Mouse (Mus musculus): ENCODE measurements at regions not wholly inside any gene's neighbourhood (a gene's known extent, or its start where the extent isn't known, plus 50 kb on each side); places are given as distances from the start of the nearest gene placed in this dataset.

GRCm38 (mm10) chr13:39084544-39084943, 123.9 kb upstream of the Slc35b3 start:
- DNase-seq = no peak

GRCm38 (mm10) chr13:39074211-39074610, 113.5 kb upstream of the Slc35b3 start:
- DNase-seq = no peak

- no peak for DNase-seq
Observed at GRCm38 (mm10) chr13:39032263-39032662, 71.6 kb upstream of the Slc35b3 start.

GRCm38 (mm10) chr13:39020168-39020567, 59.5 kb upstream of the Slc35b3 start:
- no peak for DNase-seq

DNA sequence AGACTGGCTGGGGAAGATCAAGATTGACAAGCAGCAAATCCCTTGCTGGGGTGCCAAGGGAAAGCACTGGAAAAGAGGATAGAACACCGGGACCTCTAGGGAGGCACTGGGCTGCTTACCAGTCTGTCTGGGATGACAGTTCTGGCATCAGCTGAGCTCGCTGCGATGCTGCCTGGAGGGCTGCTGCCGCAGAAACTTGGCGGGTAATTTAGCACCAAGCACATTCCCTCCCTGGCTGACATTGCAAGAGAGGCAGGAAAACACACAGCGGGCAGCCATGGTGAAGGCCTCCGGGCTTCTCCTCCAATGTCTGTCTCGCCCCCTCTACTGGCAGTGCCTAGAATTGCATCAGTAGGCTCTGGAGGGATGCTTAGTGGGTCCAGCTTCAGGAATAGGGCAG, 51.0 kb upstream of the Slc35b3 start:
- peak; percentile 68 to 77 for DNase-seq

Measured in lung, adult 18-20 months (tissue).